Mouse (Mus musculus) hindbrain, embryonic 15.5 days (tissue): ENCODE results near the gene Sh3rf1. TPM values are rescaled to one million over a fixed set of nuclear protein-coding genes. Genes with fewer than 3 reads are reported as not detected.

Experiments
- ATAC-seq: fragments of 200-750 bp; cut with Nextera tagmentation; 2 replicates; pipeline ENCODE4 v1.8.0; 2017; ENCODE audit warnings: low read depth, moderate number of reproducible peaks, moderate TSS enrichment; ENCODE audit not compliant: low FRiP score
- H3K27ac ChIP-seq: fragments of 300-500 bp; sonication (generic); replicated peaks from 2 replicates; pipeline ENCODE4 v1.5.1; 2015; ENCODE audit warnings: mild to moderate bottlenecking, inconsistent platforms
- H3K27me3 ChIP-seq: fragments of 300-500 bp; sonication (generic); 2 replicates; pipeline ENCODE4 v1.6.1; 2015; ENCODE audit warnings: control low read depth, inconsistent platforms
- H3K36me3 ChIP-seq: fragments of 300-500 bp; sonication (generic); 2 replicates; pipeline ENCODE4 v1.6.1; 2015; ENCODE audit warnings: control low read depth, inconsistent platforms
- H3K4me1 ChIP-seq: fragments of 300-500 bp; sonication (generic); replicated peaks from 2 replicates; pipeline ENCODE4 v1.6.1; 2015; ENCODE audit warnings: control low read depth, inconsistent platforms
- H3K4me2 ChIP-seq: fragments of 300-500 bp; sonication (generic); 2 replicates; pipeline ENCODE4 v1.6.1; 2015; ENCODE audit warnings: moderate library complexity, mild to moderate bottlenecking, inconsistent platforms
- H3K4me3 ChIP-seq: fragments of 300-500 bp; sonication (generic); 2 replicates; pipeline ENCODE4 v1.5.1; 2015; ENCODE audit warnings: mild to moderate bottlenecking, inconsistent platforms
- H3K9ac ChIP-seq: fragments of 300-500 bp; sonication (generic); 2 replicates; pipeline ENCODE4 v1.6.1; 2015; ENCODE audit warnings: inconsistent platforms
- H3K9me3 ChIP-seq: fragments of 300-500 bp; sonication (generic); 2 replicates; pipeline ENCODE4 v1.6.1; 2016; ENCODE audit warnings: control low read depth, inconsistent platforms
- WGBS: fragments of 180-500 bp; shearing (Covaris S2); methylation state at CpG from one replicate; pipeline ENCODE4 v1.1.7; 2015; 5-methylcytosine and 5-hydroxymethylcytosine counted together
- polyA plus RNA-seq: library from polyadenylated mRNA; unstranded; fragments of >200 nt; fragmentation: Nextera tagmentation; extraction: Ambion mirVana; gene quantifications from 2 replicates; pipeline ENCODE4 v1.2.1, GENCODE M21; 2015

Gene Sh3rf1
- polyA plus RNA-seq, result 25.8 and 28.0 TPM in 2 replicates

DNA sequence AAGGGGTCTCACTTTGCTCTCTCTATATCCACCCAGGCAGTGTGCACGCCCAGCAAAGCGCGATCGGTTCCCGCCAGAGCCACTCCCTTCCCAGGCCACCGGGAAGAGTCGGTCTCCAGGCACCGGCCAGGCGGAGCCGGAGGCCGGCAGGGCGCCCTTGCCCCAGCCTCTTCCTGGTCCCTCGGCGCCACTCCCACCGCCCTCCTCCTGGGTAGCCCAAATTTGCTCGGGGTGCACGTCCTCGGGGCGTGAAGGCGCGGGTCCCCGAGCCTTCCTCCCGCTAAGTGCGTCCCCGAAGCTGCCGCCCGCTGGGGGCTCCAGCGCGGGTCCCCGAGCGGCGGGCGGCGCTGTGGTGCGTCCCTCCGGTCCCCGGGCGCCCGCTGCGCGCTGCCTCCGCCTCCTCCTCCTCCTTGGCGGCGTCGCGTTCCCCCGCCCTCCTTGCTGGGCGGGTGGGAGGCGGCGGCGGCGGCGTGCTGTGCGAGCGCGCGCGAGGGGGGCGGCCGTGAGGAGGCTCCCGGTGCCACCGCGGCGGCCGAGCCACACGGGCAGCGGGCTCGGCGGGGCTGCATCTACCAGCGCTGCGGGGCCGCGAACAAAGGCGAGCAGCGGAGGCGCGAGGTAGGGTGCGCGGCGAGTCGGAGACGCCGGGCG lies at the start of gene Sh3rf1:
Gene Sh3rf1 (plus strand): TSS at position 144 of the 651 bp plus-strand sequence.
- peak within 1 kb of the TSS; percentile 83 for H3K9ac ChIP-seq
- under 1% methylated on average over 66 of the region's 84 CpGs for WGBS
- H3K4me3 ChIP-seq, result peak within 1 kb of the TSS; percentile 92
- peak; percentile 87 for ATAC-seq
- no peaks in the 10 kb centered on the region for H3K36me3 ChIP-seq
- H3K27me3 ChIP-seq, result no peaks in the 10 kb centered on the region
- H3K9me3 ChIP-seq, result no peaks in the 10 kb centered on the region
- peaks cover 36% of the 10 kb centered on the region for H3K4me1 ChIP-seq
- H3K4me2 ChIP-seq, result peak within 1 kb of the TSS; percentile 91
- peak within 1 kb of the TSS; percentile 85 for H3K27ac ChIP-seq

DNA sequence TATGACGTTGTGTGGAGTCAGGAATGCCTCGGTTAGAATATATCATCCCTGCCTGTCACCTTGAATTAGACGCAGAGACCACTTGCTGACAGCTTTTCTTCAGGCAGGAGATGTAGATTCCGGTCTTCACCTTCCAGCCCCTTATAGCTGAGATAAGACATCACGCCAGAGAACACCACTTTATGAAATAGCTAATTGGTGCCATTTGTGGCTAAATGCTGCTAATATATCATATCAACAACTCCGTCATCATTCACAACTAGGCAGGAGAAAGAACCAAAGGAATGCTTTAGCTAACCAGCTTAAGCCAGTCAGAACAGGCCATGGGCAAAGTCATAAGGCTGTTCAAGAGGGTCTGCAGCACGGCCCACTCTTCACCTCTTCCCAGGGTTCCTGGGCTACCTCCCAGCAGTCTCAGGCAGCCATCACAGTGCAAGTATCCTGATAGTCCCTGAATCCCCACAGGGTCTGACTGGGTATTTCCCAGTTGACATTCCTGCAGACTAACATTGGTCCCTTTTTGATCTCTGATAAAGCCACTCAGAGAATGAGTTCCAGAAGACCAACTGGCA lies 49.7 kb upstream of the Sh3rf1 start:
- Histone ChIP-seq H3K36me3 (no peaks in the 10 kb centered on the region), H3K27ac (no peak overlapping the region), H3K4me1 (peaks cover 5% of the 10 kb centered on the region), H3K9ac (no peak overlapping the region), H3K4me3 (no peak overlapping the region), H3K4me2 (no peak overlapping the region), H3K27me3 (no peaks in the 10 kb centered on the region), H3K9me3 (no peaks in the 10 kb centered on the region)
- ATAC-seq, result no peak
- 74% methylated on average over 7 of the region's 7 CpGs for WGBS

DNA sequence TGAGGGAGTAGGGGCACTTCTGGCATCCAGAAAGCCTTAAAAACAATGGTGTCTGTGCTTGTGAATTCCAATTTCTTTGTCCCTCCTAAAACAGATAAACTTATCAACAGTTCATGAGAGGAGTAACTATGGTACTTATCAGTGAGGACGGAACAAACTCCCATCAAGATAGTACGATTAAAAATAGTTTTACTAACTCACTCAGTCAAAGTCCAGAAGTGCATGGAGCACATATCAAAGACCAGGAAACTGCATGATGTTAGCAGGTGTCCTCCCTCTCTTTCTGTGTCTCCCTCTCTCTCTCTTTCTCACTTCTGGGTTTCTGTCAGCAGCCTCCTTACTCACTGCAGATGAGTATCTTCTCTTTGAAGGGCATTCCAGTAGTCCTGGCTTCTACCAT lies 47.8 kb upstream of the Sh3rf1 start:
- H3K36me3 ChIP-seq, result no peaks in the 10 kb centered on the region
- H3K4me3 ChIP-seq, result no peak overlapping the region
- no peaks in the 10 kb centered on the region for H3K27me3 ChIP-seq
- no peaks in the 10 kb centered on the region for H3K9me3 ChIP-seq
- no peak for ATAC-seq
- no peak overlapping the region for H3K27ac ChIP-seq
- H3K4me1 ChIP-seq, result peaks cover 5% of the 10 kb centered on the region
- no peak overlapping the region for H3K4me2 ChIP-seq
- 95% methylated on average over 2 of the region's 2 CpGs for WGBS
- H3K9ac ChIP-seq, result no peak overlapping the region

DNA sequence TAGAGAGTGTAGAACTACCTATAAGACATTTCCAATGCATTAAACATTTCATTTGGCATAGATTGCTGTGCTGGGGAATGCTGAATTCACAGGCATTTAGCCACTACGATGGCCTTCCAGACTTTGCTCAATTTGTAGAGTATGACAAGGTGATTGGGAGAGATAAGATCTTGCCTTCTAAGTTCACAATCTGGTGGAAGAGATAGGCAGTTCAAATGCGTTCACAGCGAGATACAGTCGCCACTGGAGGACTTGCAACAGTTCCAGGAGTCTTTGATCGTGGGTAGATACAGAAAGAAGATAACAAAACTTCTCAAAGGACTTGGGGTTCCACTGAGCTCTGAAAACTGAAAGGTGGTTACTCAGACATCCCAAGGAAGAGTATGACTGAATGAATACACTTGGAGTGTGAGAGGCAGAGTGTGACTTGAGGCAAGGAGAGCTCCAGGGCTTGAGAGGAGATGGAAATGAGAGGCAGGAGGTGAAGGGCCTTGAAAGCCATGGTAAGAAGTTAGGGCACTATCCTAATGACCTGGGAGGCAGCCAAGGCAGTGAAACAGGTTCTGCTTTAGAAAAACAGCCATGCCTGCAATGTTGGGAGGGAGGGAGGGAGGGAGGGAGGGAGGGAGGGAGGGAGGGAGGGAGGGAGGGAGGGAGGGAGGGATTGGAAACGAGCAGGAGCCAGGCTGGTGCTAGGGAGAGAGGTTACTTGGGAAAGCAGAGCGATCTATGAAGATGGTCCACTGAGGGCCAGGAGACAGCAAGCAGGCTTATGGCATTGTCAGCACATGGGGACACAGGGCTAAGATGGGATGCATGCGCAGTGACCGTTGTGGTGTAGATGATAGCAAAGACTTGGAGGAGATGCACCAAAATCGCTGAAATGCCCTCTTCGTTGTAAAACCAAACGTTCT lies 45.7 kb upstream of the Sh3rf1 start:
- Histone ChIP-seq H3K9me3 (no peaks in the 10 kb centered on the region), H3K4me1 (peaks cover 5% of the 10 kb centered on the region), H3K27me3 (no peaks in the 10 kb centered on the region), H3K9ac (no peak overlapping the region), H3K27ac (no peak overlapping the region), H3K36me3 (no peaks in the 10 kb centered on the region), H3K4me3 (no peak overlapping the region), H3K4me2 (no peak overlapping the region)
- no peak for ATAC-seq
- WGBS, result 80% methylated on average over 12 of the region's 12 CpGs

DNA sequence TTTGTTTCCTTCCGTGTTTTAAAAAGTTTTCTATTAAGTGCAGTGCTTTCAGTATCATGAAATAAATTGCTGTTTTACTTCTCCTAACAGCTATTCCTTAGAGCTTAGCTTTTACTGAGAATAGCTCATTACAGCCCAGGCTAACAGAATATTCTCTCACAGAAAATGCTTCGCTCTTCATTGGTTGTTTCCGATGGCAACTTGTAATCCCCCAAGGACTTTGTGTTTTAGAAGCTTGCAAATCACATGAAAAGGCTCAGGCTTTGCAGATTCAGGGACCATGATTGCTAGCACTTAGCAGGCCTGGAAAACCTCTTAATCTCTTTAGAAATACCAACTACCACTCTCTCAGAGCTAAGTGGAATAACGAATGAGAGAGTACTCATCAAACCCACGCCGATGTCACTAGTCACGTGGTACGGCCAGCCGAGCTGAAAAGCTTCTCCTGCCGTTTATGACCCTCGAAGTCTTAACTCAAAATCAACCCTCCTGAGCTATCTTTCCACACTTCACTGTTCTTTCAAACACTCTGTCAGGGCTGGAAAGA lies 45.0 kb upstream of the Sh3rf1 start:
- Histone ChIP-seq H3K4me1 (peaks cover 3% of the 10 kb centered on the region), H3K36me3 (no peaks in the 10 kb centered on the region), H3K27me3 (no peaks in the 10 kb centered on the region), H3K4me3 (no peak overlapping the region), H3K27ac (no peak overlapping the region; the same call in 1 of the 2 replicates), H3K4me2 (no peak overlapping the region), H3K9ac (no peak overlapping the region), H3K9me3 (no peaks in the 10 kb centered on the region)
- WGBS, result 61% methylated on average over 11 of the region's 11 CpGs
- peak; percentile 51; the same call in 1 of the 2 replicates for ATAC-seq

DNA sequence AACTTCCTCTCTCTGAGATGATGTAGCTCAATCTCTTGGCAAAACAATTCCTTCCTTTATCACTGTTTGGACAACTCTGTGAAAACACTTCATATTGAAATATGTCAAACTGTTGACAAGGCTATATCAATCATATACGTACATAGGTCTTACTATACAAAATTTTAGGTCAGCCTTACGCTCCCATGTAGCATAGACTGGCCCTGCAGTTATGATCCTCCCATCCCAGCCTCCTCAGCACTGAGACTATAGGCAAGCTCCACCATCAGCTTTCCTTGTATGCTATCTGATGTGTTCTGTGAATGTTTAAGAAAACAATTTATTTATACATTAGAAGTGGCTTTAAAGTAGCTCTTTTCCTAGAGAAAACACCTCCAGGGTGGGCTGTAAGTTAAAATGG lies 42.1 kb upstream of the Sh3rf1 start:
- H3K36me3 ChIP-seq, result no peaks in the 10 kb centered on the region
- H3K27ac ChIP-seq, result no peak overlapping the region
- no peaks in the 10 kb centered on the region for H3K27me3 ChIP-seq
- no peak for ATAC-seq
- WGBS, result 88% methylated on average over 2 of the region's 2 CpGs
- H3K4me3 ChIP-seq, result no peak overlapping the region
- H3K9me3 ChIP-seq, result no peaks in the 10 kb centered on the region
- no peaks in the 10 kb centered on the region; the same call in 1 of the 2 replicates for H3K4me1 ChIP-seq
- H3K9ac ChIP-seq, result no peak overlapping the region
- no peak overlapping the region for H3K4me2 ChIP-seq

DNA sequence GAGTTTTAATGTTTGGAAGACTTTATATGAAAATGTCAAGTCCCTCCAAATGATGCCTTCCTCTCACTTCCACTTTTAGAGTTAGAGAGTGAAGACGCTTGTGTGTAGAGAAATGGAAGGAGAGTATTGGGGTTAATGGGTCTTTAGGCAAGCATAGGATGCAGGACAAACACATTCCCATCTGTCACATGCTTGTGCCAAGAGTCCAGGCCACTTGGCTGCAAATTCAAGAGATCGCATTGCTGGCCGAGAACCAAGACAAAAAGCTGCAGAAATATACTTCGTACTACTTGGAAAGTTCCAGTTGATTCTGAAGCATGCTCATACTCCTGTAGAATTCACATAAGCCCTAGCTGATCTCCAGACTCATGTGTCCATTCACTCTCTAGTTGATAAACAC lies 41.7 kb upstream of the Sh3rf1 start:
- Histone ChIP-seq H3K4me2 (no peak overlapping the region), H3K36me3 (no peaks in the 10 kb centered on the region), H3K4me1 (no peaks in the 10 kb centered on the region; the same call in 1 of the 2 replicates), H3K4me3 (no peak overlapping the region), H3K27me3 (no peaks in the 10 kb centered on the region), H3K27ac (no peak overlapping the region), H3K9ac (no peak overlapping the region), H3K9me3 (no peaks in the 10 kb centered on the region)
- 80% methylated on average over 4 of the region's 4 CpGs for WGBS
- ATAC-seq, result no peak

DNA sequence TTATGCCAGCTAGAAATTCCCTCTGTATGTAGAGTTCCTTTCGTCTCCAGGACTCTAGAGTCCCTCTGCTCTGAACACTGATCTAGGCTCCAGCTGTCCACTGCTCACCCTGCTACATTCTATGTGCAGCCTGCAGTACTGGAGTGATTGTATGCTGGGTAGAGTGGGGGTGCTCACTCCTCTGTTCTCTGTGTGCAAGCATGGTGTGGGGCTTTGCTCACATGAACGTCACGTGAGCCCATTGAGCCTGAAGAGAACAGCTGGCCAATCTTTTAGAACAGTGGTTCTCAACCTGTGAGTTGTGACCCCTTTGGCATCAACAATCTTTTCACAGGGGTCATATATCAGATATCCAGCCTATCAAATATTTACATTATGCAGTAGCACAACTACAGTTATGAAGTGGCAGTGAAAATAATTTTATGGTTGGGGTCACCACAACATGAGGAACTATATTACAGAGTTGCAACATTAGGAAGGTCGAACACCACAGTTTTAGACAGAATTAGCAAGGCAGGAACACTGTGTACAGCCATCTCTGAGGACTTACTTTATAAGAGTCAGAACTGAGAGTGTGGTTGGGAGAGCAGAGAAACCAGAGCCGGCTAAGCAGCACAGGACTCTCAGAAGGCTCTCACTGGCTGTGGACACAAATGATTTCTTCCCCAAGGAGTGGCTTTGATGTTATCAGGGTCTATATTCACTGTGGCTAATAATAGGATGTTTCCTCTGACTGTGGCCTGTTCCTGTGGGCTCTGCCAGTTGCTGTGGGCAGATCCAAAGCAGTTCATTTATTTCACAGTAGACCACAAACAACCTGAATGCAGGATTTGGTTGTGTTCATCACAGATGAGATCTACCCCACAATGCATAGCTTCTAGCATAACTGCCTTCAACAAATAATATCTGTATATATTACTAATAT lies 38.1 kb upstream of the Sh3rf1 start:
- H3K4me2 ChIP-seq, result no peak overlapping the region
- no peak overlapping the region for H3K27ac ChIP-seq
- no peaks in the 10 kb centered on the region for H3K9me3 ChIP-seq
- no peak for ATAC-seq
- no peak overlapping the region for H3K4me3 ChIP-seq
- H3K4me1 ChIP-seq, result no peaks in the 10 kb centered on the region
- H3K27me3 ChIP-seq, result no peaks in the 10 kb centered on the region
- WGBS, result 79% methylated on average over 5 of the region's 5 CpGs
- no peak overlapping the region for H3K9ac ChIP-seq
- no peaks in the 10 kb centered on the region for H3K36me3 ChIP-seq

DNA sequence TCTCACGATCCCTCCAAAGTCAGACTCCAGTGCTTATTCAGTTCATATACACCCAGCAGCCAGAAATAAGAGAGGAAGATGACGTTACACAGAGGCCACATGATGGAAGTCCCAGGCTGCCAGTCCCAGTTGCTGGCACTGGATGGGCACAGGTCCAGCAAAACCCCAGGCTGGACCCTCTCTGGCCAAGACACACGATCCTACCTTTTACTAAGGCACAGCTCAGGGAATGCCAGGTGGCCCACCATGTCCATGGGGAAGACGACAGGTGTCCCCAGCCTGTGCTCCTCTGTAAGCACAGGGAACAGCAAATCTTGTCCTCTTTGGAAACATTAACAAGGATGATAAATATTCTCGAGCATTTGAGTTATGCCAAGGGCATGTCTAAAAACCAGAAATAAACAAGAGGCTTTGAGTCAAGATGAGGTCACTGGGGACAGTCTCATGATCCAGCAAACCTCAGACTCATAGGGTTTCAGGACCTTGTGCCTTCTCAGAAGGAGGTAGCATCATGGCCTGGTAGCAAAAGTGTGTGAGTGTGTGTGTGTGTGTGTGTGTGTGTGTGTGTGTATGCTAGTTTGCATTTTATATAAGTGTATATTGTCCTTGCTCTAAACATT lies 29.3 kb upstream of the Sh3rf1 start:
- H3K4me3 ChIP-seq, result no peak overlapping the region
- no peaks in the 10 kb centered on the region for H3K36me3 ChIP-seq
- H3K9me3 ChIP-seq, result no peaks in the 10 kb centered on the region
- H3K9ac ChIP-seq, result no peak overlapping the region
- ATAC-seq, result no peak
- H3K4me1 ChIP-seq, result no peaks in the 10 kb centered on the region
- H3K27me3 ChIP-seq, result no peaks in the 10 kb centered on the region
- no peak overlapping the region for H3K27ac ChIP-seq
- H3K4me2 ChIP-seq, result no peak overlapping the region
- 88% methylated on average over 5 of the region's 5 CpGs for WGBS

DNA sequence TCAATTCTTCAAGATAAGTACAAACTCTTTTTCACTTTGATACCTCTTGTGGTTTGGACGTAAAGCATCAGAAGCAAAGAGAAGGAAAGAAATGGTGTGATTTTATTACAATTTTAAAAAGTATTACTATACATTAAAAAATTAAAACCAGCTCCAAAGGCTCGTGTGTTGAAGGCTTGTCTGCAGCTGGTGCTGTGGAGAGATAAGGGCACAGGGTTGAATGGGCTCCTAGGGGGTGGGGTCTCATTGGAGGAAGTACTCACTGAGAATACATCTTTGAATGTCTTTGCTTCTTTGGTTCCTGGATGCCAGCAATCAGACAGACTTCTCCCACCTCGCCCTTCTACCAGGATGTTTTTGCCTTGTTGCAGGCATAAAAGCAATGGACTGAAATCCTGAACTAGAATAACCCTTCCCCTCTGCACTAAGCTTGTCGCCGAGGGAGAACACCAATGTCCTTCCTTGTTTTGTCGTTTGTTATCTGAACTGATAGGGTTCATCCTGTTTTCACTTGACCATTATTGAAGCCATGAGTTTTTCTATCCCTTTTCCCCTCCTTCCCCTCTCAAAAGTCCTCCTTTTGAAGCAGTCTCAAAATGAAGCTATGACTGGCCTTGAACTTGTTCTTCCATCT lies 23.3 kb upstream of the Sh3rf1 start:
- Histone ChIP-seq H3K4me3 (no peak overlapping the region), H3K36me3 (no peaks in the 10 kb centered on the region), H3K4me1 (no peaks in the 10 kb centered on the region), H3K9me3 (no peaks in the 10 kb centered on the region), H3K4me2 (no peak overlapping the region), H3K9ac (no peak overlapping the region), H3K27me3 (no peaks in the 10 kb centered on the region), H3K27ac (no peak overlapping the region)
- WGBS, result 81% methylated on average over 6 of the region's 6 CpGs
- no peak for ATAC-seq
